Mouse (Mus musculus) E14TG2a.4 (cell line): Measurements from ENCODE around the gene Bbs9.

Experiments
- CTCF ChIP-seq: conservative IDR thresholded peaks from 2 replicates; pipeline ENCODE4 v1.5.1; 2014; ENCODE audit warnings: low read length
- NANOG ChIP-seq: IDR thresholded peaks from 2 replicates; pipeline ENCODE4 v1.6.1; 2014; ENCODE audit warnings: borderline replicate concordance, low read length, mixed read lengths
- POU5F1 ChIP-seq: IDR thresholded peaks from 2 replicates; pipeline ENCODE4 v1.6.1; 2014; ENCODE audit warnings: low read length, borderline replicate concordance

GRCm38 (mm10) chr9:22455041-22455440 lies 20.5 kb upstream of the Bbs9 start:
- no peak for TF ChIP-seq CTCF
- TF ChIP-seq NANOG = no peak
- no peak for TF ChIP-seq POU5F1
